Comparison of ENCODE assay signal across 8 mouse cellular contexts in the genomic region with DNA sequence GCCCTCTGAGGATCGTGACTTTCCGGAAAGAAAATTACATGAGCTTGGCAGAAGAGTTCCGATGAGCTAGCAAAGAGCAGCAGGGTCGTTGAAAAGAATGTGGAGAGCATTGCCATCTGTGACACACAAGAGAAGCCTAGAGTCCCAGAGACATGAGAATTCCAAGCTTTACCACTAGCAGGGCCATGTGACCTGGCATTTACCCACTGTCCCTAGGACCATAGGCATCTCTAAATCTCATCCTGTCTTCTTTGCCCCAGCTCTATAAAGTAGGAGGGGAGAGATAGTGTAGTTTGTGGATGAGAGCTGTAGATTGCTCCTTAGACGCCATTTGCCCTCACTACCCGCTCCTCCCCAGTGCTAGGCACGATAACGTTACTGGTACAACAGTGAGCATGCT. TPM values are rescaled to one million over a fixed set of nuclear protein-coding genes. Genes with fewer than 3 reads are reported as not detected.
DNase-seq lines count a peak whose midpoint lies in the region; ATAC-seq and TF ChIP-seq lines count a peak whose summit lies in the region.

A gene (minus strand): TSS at position 101 of the 400 bp plus-strand sequence.

- 93% methylated on average over 8 of the region's 8 CpGs for WGBS in hindbrain, embryonic 16.5 days

- intact Hi-C loops in gastrocnemius, adult 2 months (cut with DNase I) = no loop called here

- H3K4me3 ChIP-seq in gastrocnemius, adult 2 months = no peak within 1 kb of the TSS
- H3K4me3 ChIP-seq in hindbrain, embryonic 16.5 days (ENCODE audit: low read length) = no peak within 1 kb of the TSS

- no peak for TF ChIP-seq CTCF in gastrocnemius, adult 2 months (IDR thresholded peaks at IDR 0.05)

- H3K9me3 ChIP-seq in hindbrain, embryonic 16.5 days (ENCODE audit: control insufficient read depth, low read length) = no peaks in the 10 kb centered on the region

- no peak within 1 kb of the TSS for H3K9ac ChIP-seq in hindbrain, embryonic 16.5 days (ENCODE audit: low read depth, low read length)

- no peak within 1 kb of the TSS for H3K27ac ChIP-seq in gastrocnemius, adult 2 months
- H3K27ac ChIP-seq in hindbrain, embryonic 16.5 days (ENCODE audit: low read depth, low read length) = no peak within 1 kb of the TSS

- no peaks in the 10 kb centered on the region for H3K27me3 ChIP-seq in hindbrain, embryonic 16.5 days (replicated peaks; ENCODE audit: control insufficient read depth, insufficient read depth, low read length)

- no peaks in the 10 kb centered on the region for H3K4me1 ChIP-seq in hindbrain, embryonic 16.5 days (ENCODE audit: control insufficient read depth, insufficient read depth, low read depth, low read length)

- no peak within 1 kb of the TSS for H3K4me2 ChIP-seq in hindbrain, embryonic 16.5 days (ENCODE audit: low read length)

- no peak for ATAC-seq in hindbrain, embryonic 16.5 days
- no peak for ATAC-seq in megakaryocyte-erythroid progenitor cell, adult 5-6 weeks (replicated peaks; ENCODE audit: low FRiP score, low TSS enrichment, poor library complexity, severe bottlenecking)

- no peak for DNase-seq in adrenal gland, adult 18-20 months (ENCODE audit: low spot score in 2 of 2)
- DNase-seq in adrenal gland, adult (ENCODE audit: inconsistent age in 2 of 2, low spot score in 1 of 2) = no peak
- no peak for DNase-seq in adrenal gland, adult 8-10 months
- DNase-seq in gastrocnemius, adult 2 months = no peak
- DNase-seq in embryo, embryonic 10.5 days (ENCODE audit: low spot score) = no peak
- no peak for DNase-seq in cerebellum, postnatal 10 days

- H3K36me3 ChIP-seq in hindbrain, embryonic 16.5 days (ENCODE audit: control insufficient read depth, insufficient read depth, low read length) = no peaks in the 10 kb centered on the region

RNA-seq across cellular contexts. Expression of the gene that starts here (rescaled TPM):
- total RNA-seq in adrenal gland, adult 18-20 months (2021) = 10 to 100 TPM; 32.3 to 46.1 TPM
- total RNA-seq in adrenal gland, adult 8-10 months (2022) = 10 to 100 TPM; 45.6 to 62.5 (median 52.0) TPM
- total RNA-seq in gastrocnemius, adult 2 months (2021) = 10 to 100 TPM; 23.5 to 30.6 TPM
- polyA plus RNA-seq in hindbrain, embryonic 16.5 days (2015; fragmentation: Nextera tagmentation; extraction: Ambion mirVana) = 31.5 and 35.3 TPM in 2 replicates
- 45.5 and 75.1 TPM in 2 replicates for total RNA-seq in megakaryocyte-erythroid progenitor cell, adult 5-6 weeks (2014; fragmentation: Nextera tagmentation)
- 72.2 and 75.2 TPM in 2 replicates for total RNA-seq in megakaryocyte-erythroid progenitor cell, adult 5-6 weeks (2017)
